Mouse (Mus musculus) stomach, postnatal 0 days (tissue): ENCODE data around the gene Drp2.

Source experiments
- CTCF ChIP-seq: IDR thresholded peaks from 2 replicates; pipeline ENCODE4 v1.5.1; 2016; ENCODE audit warnings: antibody characterized with exemption, low read depth, mild to moderate bottlenecking, moderate library complexity
- EP300 ChIP-seq: optimal IDR thresholded peaks from 2 replicates; pipeline ENCODE3; 2016; ENCODE audit warnings: antibody characterized with exemption

- TF ChIP-seq CTCF (no peak), EP300 (no peak)
Observed at GRCm38 (mm10) chrX:134366547-134366946, 37.8 kb upstream of the Drp2 start.
